Mouse (Mus musculus): ENCODE data around the gene Susd1.

Gene Susd1

GRCm38 (mm10) chr4:59378631-59379030, 59.8 kb downstream of the Susd1 start:
- TF ChIP-seq GATA4 (IDR thresholded peaks at IDR 0.05; ENCODE audit: insufficient replicate concordance, low read length): no peak

- no peak for TF ChIP-seq GATA4 (IDR thresholded peaks at IDR 0.05; ENCODE audit: insufficient replicate concordance, low read length)
These were observed 64.0 kb downstream of the Susd1 start for GRCm38 (mm10) chr4:59374271-59374938.

- TF ChIP-seq GATA4 (IDR thresholded peaks at IDR 0.05; ENCODE audit: insufficient replicate concordance, low read length): no peak
These were observed 65.8 kb downstream of the Susd1 start for GRCm38 (mm10) chr4:59372546-59373157.

GRCm38 (mm10) chr4:59371910-59372309, 66.5 kb downstream of the Susd1 start:
- TF ChIP-seq GATA4 (IDR thresholded peaks at IDR 0.05; ENCODE audit: insufficient replicate concordance, low read length): no peak

GRCm38 (mm10) chr4:59369941-59370340, 68.5 kb downstream of the Susd1 start:
- TF ChIP-seq GATA4 (IDR thresholded peaks at IDR 0.05; ENCODE audit: insufficient replicate concordance, low read length): no peak

- no peak for TF ChIP-seq GATA4 (IDR thresholded peaks at IDR 0.05; ENCODE audit: insufficient replicate concordance, low read length)
These were observed 70.3 kb downstream of the Susd1 start for GRCm38 (mm10) chr4:59368118-59368517.

GRCm38 (mm10) chr4:59366206-59366605, 72.2 kb downstream of the Susd1 start:
- TF ChIP-seq GATA4 (IDR thresholded peaks at IDR 0.05; ENCODE audit: insufficient replicate concordance, low read length): no peak

- no peak for TF ChIP-seq GATA4 (IDR thresholded peaks at IDR 0.05; ENCODE audit: insufficient replicate concordance, low read length)
These were observed 72.9 kb downstream of the Susd1 start for GRCm38 (mm10) chr4:59365571-59365970.

- TF ChIP-seq GATA4 (IDR thresholded peaks at IDR 0.05; ENCODE audit: insufficient replicate concordance, low read length): peak; percentile 25; the same call in 1 of the 2 replicates
These were observed 73.9 kb downstream of the Susd1 start for GRCm38 (mm10) chr4:59364229-59365173.

- peak; percentile 83; the same call in 1 of the 2 replicates for TF ChIP-seq GATA4 (IDR thresholded peaks at IDR 0.05; ENCODE audit: insufficient replicate concordance, low read length)
These were observed 75.4 kb downstream of the Susd1 start for GRCm38 (mm10) chr4:59363041-59363440.

- TF ChIP-seq GATA4 (IDR thresholded peaks at IDR 0.05; ENCODE audit: insufficient replicate concordance, low read length): no peak
These were observed 77.7 kb downstream of the Susd1 start for GRCm38 (mm10) chr4:59360704-59361103.

GRCm38 (mm10) chr4:59359921-59360320, 78.5 kb downstream of the Susd1 start:
- no peak for TF ChIP-seq GATA4 (IDR thresholded peaks at IDR 0.05; ENCODE audit: insufficient replicate concordance, low read length)

- TF ChIP-seq GATA4 (IDR thresholded peaks at IDR 0.05; ENCODE audit: insufficient replicate concordance, low read length): no peak
These were observed 79.5 kb downstream of the Susd1 start for GRCm38 (mm10) chr4:59358960-59359359.

GRCm38 (mm10) chr4:59355421-59355820, 83.0 kb downstream of the Susd1 start:
- no peak for TF ChIP-seq GATA4 (IDR thresholded peaks at IDR 0.05; ENCODE audit: insufficient replicate concordance, low read length)

GRCm38 (mm10) chr4:59354666-59355065, 83.8 kb downstream of the Susd1 start:
- TF ChIP-seq GATA4 (IDR thresholded peaks at IDR 0.05; ENCODE audit: insufficient replicate concordance, low read length): no peak

- TF ChIP-seq GATA4 (IDR thresholded peaks at IDR 0.05; ENCODE audit: insufficient replicate concordance, low read length): no peak
These were observed 86.5 kb downstream of the Susd1 start for GRCm38 (mm10) chr4:59351938-59352337.
